Mouse (Mus musculus) CH12.LX (cell line): ENCODE measurements around the gene Cd180. TPM values are rescaled to one million over a fixed set of nuclear protein-coding genes. Genes with fewer than 3 reads are reported as not detected.
A peak's percentile ranks its signal among the peaks of the same experiment; 100 is the strongest.

Experiments used
- DNase-seq: peaks from one replicate; pipeline ENCODE4 v3.0.0-alpha.2; 2013; ENCODE audit errors: extremely low read depth
- H3K27ac ChIP-seq: 2 replicates; pipeline ENCODE4 v1.5.1; 2012; ENCODE audit warnings: low read depth, mild to moderate bottlenecking, control low read depth, moderate library complexity; ENCODE audit not compliant: insufficient read depth
- H3K27me3 ChIP-seq: replicated peaks from 2 replicates; pipeline ENCODE3; 2012; ENCODE audit warnings: inconsistent platforms
- H3K36me3 ChIP-seq, 2 experiments: replicated peaks in 1 of 2; 2 replicates each; pipeline versions ENCODE3 to v1.6.1; 2012; ENCODE audit warnings: inconsistent platforms in 1 of 2, low read length in 1 of 2, mild to moderate bottlenecking in 1 of 2, mixed read lengths in 1 of 2, moderate library complexity in 1 of 2; ENCODE audit not compliant: control insufficient read depth in 1 of 2, insufficient read depth in 1 of 2
- H3K4me1 ChIP-seq, 2 experiments: 2 replicates each; pipeline ENCODE4 v1.6.1; 2012; ENCODE audit warnings: inconsistent platforms in 1 of 2, moderate library complexity in 1 of 2; ENCODE audit not compliant: insufficient read depth in 2 of 2, control insufficient read depth in 1 of 2
- H3K4me2 ChIP-seq: 2 replicates; pipeline ENCODE4 v1.6.1; 2012; ENCODE audit warnings: low read depth, mild to moderate bottlenecking, control low read depth; ENCODE audit not compliant: poor library complexity, insufficient read depth, severe bottlenecking
- H3K4me3 ChIP-seq, 3 experiments: fragments of 150-350 bp in 1 of 3; sonication (generic) in 1 of 3; replicated peaks in 1 of 3; 2 replicates each; pipeline versions ENCODE3 to v1.5.1; 2011 to 2012; ENCODE audit warnings: low read depth in 2 of 3, low read length in 2 of 3, mild to moderate bottlenecking in 2 of 3, moderate library complexity in 2 of 3, control low read depth in 1 of 3, improper control_type of control experiment in 1 of 3, inconsistent platforms in 1 of 3, mixed read lengths in 1 of 3; ENCODE audit not compliant: poor library complexity in 1 of 3
- H3K79me2 ChIP-seq: replicated peaks from 2 replicates; pipeline ENCODE4 v1.6.1; 2012; ENCODE audit warnings: mild to moderate bottlenecking, moderate library complexity; ENCODE audit not compliant: control insufficient read depth, poor library complexity, insufficient read depth, severe bottlenecking; ENCODE audit errors: extremely low read depth
- H3K9ac ChIP-seq: 2 replicates; pipeline ENCODE4 v1.6.1; 2012; ENCODE audit warnings: low read depth, mild to moderate bottlenecking, control low read depth, moderate library complexity; ENCODE audit not compliant: insufficient read depth
- H3K9me3 ChIP-seq: replicated peaks from 2 replicates; pipeline ENCODE3; 2012; ENCODE audit warnings: low read length, inconsistent platforms, mixed read lengths
- BHLHE40 ChIP-seq: IDR thresholded peaks from 2 replicates; pipeline ENCODE4 v1.6.1; 2011; ENCODE audit warnings: mild to moderate bottlenecking, low read depth, low read length, improper control_type of control experiment
- CTCF ChIP-seq, 2 experiments: IDR thresholded peaks in 1 of 2; conservative IDR thresholded peaks in 1 of 2; 2 replicates each; pipeline ENCODE4 v1.5.1; 2011 to 2012; ENCODE audit warnings: low read depth in 2 of 2, low read length in 2 of 2, improper control_type of control experiment in 1 of 2, inconsistent platforms in 1 of 2, mild to moderate bottlenecking in 1 of 2, moderate library complexity in 1 of 2
- E2F4 ChIP-seq: IDR thresholded peaks from 2 replicates; pipeline ENCODE4 v1.6.1; 2011; ENCODE audit warnings: low read depth, low read length, improper control_type of control experiment; ENCODE audit not compliant: insufficient replicate concordance
- ELF1 ChIP-seq: IDR thresholded peaks from 2 replicates; pipeline ENCODE4 v1.6.1; 2014; ENCODE audit warnings: low read depth, mild to moderate bottlenecking, inconsistent platforms, low read length, improper control_type of control experiment
- GABPA ChIP-seq: IDR thresholded peaks from 2 replicates; pipeline ENCODE4 v1.6.1; 2012; ENCODE audit warnings: low read depth, low read length, improper control_type of control experiment, inconsistent platforms; ENCODE audit not compliant: insufficient replicate concordance
- JUN ChIP-seq: IDR thresholded peaks from 2 replicates; pipeline ENCODE4 v1.6.1; 2011; ENCODE audit warnings: low read depth, mild to moderate bottlenecking, low read length, improper control_type of control experiment, moderate library complexity; ENCODE audit not compliant: insufficient read depth
- KAT2A ChIP-seq: IDR thresholded peaks from 2 replicates; pipeline ENCODE4 v1.6.1; 2012; ENCODE audit warnings: low read length, improper control_type of control experiment, inconsistent platforms; ENCODE audit not compliant: insufficient replicate concordance
- MAFK ChIP-seq: IDR thresholded peaks from 2 replicates; pipeline ENCODE4 v1.6.1; 2011; ENCODE audit warnings: low read length, improper control_type of control experiment; ENCODE audit not compliant: insufficient replicate concordance
- MAX ChIP-seq: IDR thresholded peaks from 2 replicates; pipeline ENCODE4 v1.6.1; 2011; ENCODE audit warnings: low read length, improper control_type of control experiment
- MAZ ChIP-seq: IDR thresholded peaks from 2 replicates; pipeline ENCODE4 v1.6.1; 2012; ENCODE audit warnings: low read depth, mild to moderate bottlenecking, inconsistent platforms, low read length, improper control_type of control experiment, moderate library complexity
- MXI1 ChIP-seq: IDR thresholded peaks from 2 replicates; pipeline ENCODE4 v1.6.1; 2011; ENCODE audit warnings: mild to moderate bottlenecking, low read depth, low read length, improper control_type of control experiment
- MYC ChIP-seq: IDR thresholded peaks from 2 replicates; pipeline ENCODE4 v1.6.1; 2011; ENCODE audit warnings: low read depth, mild to moderate bottlenecking, improper control_type of control experiment, low read length
- NELFE ChIP-seq: IDR thresholded peaks from 2 replicates; pipeline ENCODE4 v1.6.1; 2011; ENCODE audit warnings: low read depth, low read length, improper control_type of control experiment
- NRF1 ChIP-seq: IDR thresholded peaks from 2 replicates; pipeline ENCODE4 v1.6.1; 2014; ENCODE audit warnings: low read depth, mild to moderate bottlenecking, inconsistent platforms, low read length, improper control_type of control experiment, moderate library complexity
- PAX5 ChIP-seq: IDR thresholded peaks from 2 replicates; pipeline ENCODE4 v1.6.1; 2012; ENCODE audit warnings: low read length, inconsistent platforms, mixed read lengths
- POLR2A ChIP-seq: IDR thresholded peaks from 2 replicates; pipeline ENCODE4 v1.6.1; 2011; ENCODE audit warnings: low read depth, mild to moderate bottlenecking, improper control_type of control experiment, low read length
- POLR2AphosphoS2 ChIP-seq: IDR thresholded peaks from 2 replicates; pipeline ENCODE4 v1.6.1; 2011; ENCODE audit warnings: low read depth, low read length, improper control_type of control experiment
- RAD21 ChIP-seq: IDR thresholded peaks from 2 replicates; pipeline ENCODE4 v1.6.1; 2011; ENCODE audit warnings: low read depth, mild to moderate bottlenecking, low read length, improper control_type of control experiment, moderate library complexity
- RCOR1 ChIP-seq: conservative IDR thresholded peaks from 2 replicates; pipeline ENCODE4 v1.6.1; 2012; ENCODE audit warnings: low read depth, mild to moderate bottlenecking, inconsistent platforms, low read length, improper control_type of control experiment
- SMC3 ChIP-seq: IDR thresholded peaks from 2 replicates; pipeline ENCODE4 v1.6.1; 2011; ENCODE audit warnings: low read depth, low read length, improper control_type of control experiment
- TBP ChIP-seq: conservative IDR thresholded peaks from 2 replicates; pipeline ENCODE4 v1.6.1; 2011; ENCODE audit warnings: low read depth, low read length, improper control_type of control experiment
- UBTF ChIP-seq: IDR thresholded peaks from 2 replicates; pipeline ENCODE4 v1.6.1; 2012; ENCODE audit warnings: low read depth, mild to moderate bottlenecking, inconsistent platforms, low read length, improper control_type of control experiment, moderate library complexity
- USF1 ChIP-seq: IDR thresholded peaks from 2 replicates; pipeline ENCODE4 v1.6.1; 2014; ENCODE audit warnings: low read depth, mild to moderate bottlenecking, inconsistent platforms, low read length, improper control_type of control experiment
- USF2 ChIP-seq: conservative IDR thresholded peaks from 2 replicates; pipeline ENCODE4 v1.6.1; 2011; ENCODE audit warnings: low read depth, low read length, improper control_type of control experiment
- ZC3H11A ChIP-seq: IDR thresholded peaks from 2 replicates; pipeline ENCODE4 v1.6.1; 2012; ENCODE audit warnings: low read depth, mild to moderate bottlenecking, inconsistent platforms, low read length, improper control_type of control experiment
- ZKSCAN1 ChIP-seq: IDR thresholded peaks from 2 replicates; pipeline ENCODE4 v1.6.1; 2012; ENCODE audit warnings: low read depth, inconsistent platforms, low read length, improper control_type of control experiment, borderline replicate concordance
- ZMIZ1 ChIP-seq: IDR thresholded peaks from 2 replicates; pipeline ENCODE4 v1.6.1; 2012; ENCODE audit warnings: low read depth, mild to moderate bottlenecking, inconsistent platforms, low read length, improper control_type of control experiment
- ZNF384 ChIP-seq: IDR thresholded peaks from 2 replicates; pipeline ENCODE4 v1.6.1; 2012; ENCODE audit warnings: low read depth, low read length, improper control_type of control experiment, inconsistent platforms
- dilution Hi-C: fragments of 300-500 bp; cut with MboI; formaldehyde crosslinking; loops from 2 replicates; pipeline ENCODE4 v1.14.3; 2020; ENCODE audit warnings: low sequenced_read_pairs; ENCODE audit not compliant: extremely low pct_unique_long_range_greater_than_20kb, extremely low pct_ligation_motif_present
- in situ Hi-C: fragments of 300-500 bp; cut with MboI; formaldehyde crosslinking; loops from 3 replicates; pipeline ENCODE4 v1.14.3; 2019; ENCODE audit warnings: low sequenced_read_pairs, low pct_ligation_motif_present, low pct_unique_long_range_greater_than_20kb, mixed read lengths
- polyA plus RNA-seq: library from polyadenylated mRNA; unstranded; fragments of >175 nt; gene quantifications from 2 replicates; pipeline ENCODE4 v1.2.1, GENCODE M21; 2012; ENCODE audit warnings: low read depth; ENCODE audit not compliant: insufficient read length
- total RNA-seq, 2 experiments: library from RNA; depleted of rRNA; stranded (reverse); fragments of 300-350 nt in 1 of 2; fragments of >200 nt in 1 of 2; gene quantifications; 2 replicates each; pipeline ENCODE4 v1.2.3; 2012 to 2014

Cd180 gene
- total and polyA plus RNA-seq, 3 experiments = 34.2 to 232 (median 40.4) TPM

GRCm38 (mm10) chr13:102678482-102678881 is 14.9 kb upstream of the Cd180 start:
- peak; percentile 92 for DNase-seq
- H3K4me1 ChIP-seq = peaks cover 21 to 51% of the 10 kb centered on the region in 2 experiments
- H3K27me3 ChIP-seq = no peaks in the 10 kb centered on the region
- dilution Hi-C loops = no loop called here
- H3K4me2 ChIP-seq = no peak overlapping the region
- peak; percentile 89 to 97 for TF ChIP-seq CTCF (conservative IDR thresholded peaks at IDR 0.05 in 1 of 2, IDR thresholded peaks at IDR 0.05 in 1 of 2; ENCODE audit: low read depth in 2 of 2, low read length in 2 of 2)
- TF ChIP-seq BHLHE40 = 0 out of 2 replicates have a peak, but pooled peaks have one; percentile 16
- no peak for TF ChIP-seq JUN
- TF ChIP-seq USF1 = no peak
- no peak for TF ChIP-seq ZKSCAN1
- no peak for TF ChIP-seq MAZ
- no peak for TF ChIP-seq RCOR1
- no peak for TF ChIP-seq ELF1
- no peak for TF ChIP-seq UBTF
- peak; percentile 97 for TF ChIP-seq RAD21
- no peak for TF ChIP-seq POLR2AphosphoS2
- TF ChIP-seq TBP = no peak; the same call in 1 of the 2 replicates
- no peak for TF ChIP-seq PAX5
- TF ChIP-seq MXI1 = no peak
- TF ChIP-seq MAX = peak; percentile 96
- TF ChIP-seq USF2 = 0 out of 2 replicates have a peak, but pooled peaks have one; percentile 5
- TF ChIP-seq MAFK = no peak
- no peak for TF ChIP-seq GABPA
- no peak for TF ChIP-seq ZMIZ1
- TF ChIP-seq E2F4 = no peak
- TF ChIP-seq ZNF384 = no peak
- peak; percentile 86 for TF ChIP-seq ZC3H11A
- TF ChIP-seq NELFE = no peak
- TF ChIP-seq POLR2A = no peak
- TF ChIP-seq NRF1 = no peak
- peak; percentile 98 for TF ChIP-seq SMC3
- TF ChIP-seq KAT2A = no peak
- peak; percentile 94 for TF ChIP-seq MYC
- TF ChIP-seq, all 38 proteins: peak for 8
- H3K4me3 ChIP-seq = no peak overlapping the region
- no peaks in the 10 kb centered on the region for H3K36me3 ChIP-seq
- H3K79me2 ChIP-seq = no peaks in the 10 kb centered on the region; the same call in 1 of the 2 replicates
- no peak overlapping the region for H3K9ac ChIP-seq
- H3K27ac ChIP-seq = no peak overlapping the region
- in situ Hi-C loops = no loop called here
- H3K9me3 ChIP-seq = no peaks in the 10 kb centered on the region
